Mouse (Mus musculus) hindbrain, embryonic 14.5 days (tissue): ENCODE results near the gene St6galnac3. TPM values are rescaled to one million over a fixed set of nuclear protein-coding genes. Genes with fewer than 3 reads are reported as not detected.

Experiments used
- ATAC-seq: fragments of 200-750 bp; cut with Nextera tagmentation; 2 replicates; pipeline ENCODE4 v1.8.0; 2017; ENCODE audit warnings: moderate number of reproducible peaks, mild to moderate bottlenecking, moderate TSS enrichment, moderate library complexity; ENCODE audit not compliant: low FRiP score
- DNase-seq: peaks from one replicate; pipeline ENCODE4 v3.0.0-alpha.2; 2015; ENCODE audit warnings: low spot score
- H3K27ac ChIP-seq: fragments of 300-500 bp; sonication (generic); 2 replicates; pipeline ENCODE4 v1.5.1; 2014; ENCODE audit warnings: mild to moderate bottlenecking, moderate library complexity
- H3K27me3 ChIP-seq: fragments of 300-500 bp; sonication (generic); 2 replicates; pipeline ENCODE4 v1.6.1; 2014; ENCODE audit warnings: mild to moderate bottlenecking, low read length, mixed read lengths; ENCODE audit not compliant: control insufficient read depth, insufficient read depth
- H3K36me3 ChIP-seq: fragments of 300-500 bp; sonication (generic); replicated peaks from 2 replicates; pipeline ENCODE4 v1.6.1; 2014; ENCODE audit not compliant: control insufficient read depth, insufficient read depth
- H3K4me1 ChIP-seq: fragments of 300-500 bp; sonication (generic); replicated peaks from 2 replicates; pipeline ENCODE4 v1.6.1; 2014; ENCODE audit warnings: antibody characterized with exemption, low read length, mixed read lengths; ENCODE audit not compliant: control insufficient read depth, insufficient read depth
- H3K4me2 ChIP-seq: fragments of 300-500 bp; sonication (generic); replicated peaks from 2 replicates; pipeline ENCODE4 v1.6.1; 2014; ENCODE audit warnings: mild to moderate bottlenecking, moderate library complexity
- H3K4me3 ChIP-seq: fragments of 300-500 bp; sonication (generic); replicated peaks from 2 replicates; pipeline ENCODE4 v1.5.1; 2014; ENCODE audit warnings: mild to moderate bottlenecking, low read length
- H3K9ac ChIP-seq: fragments of 300-500 bp; sonication (generic); 2 replicates; pipeline ENCODE4 v1.6.1; 2014
- H3K9me3 ChIP-seq: fragments of 300-500 bp; sonication (generic); 2 replicates; pipeline ENCODE4 v1.6.1; 2016; ENCODE audit warnings: low read length; ENCODE audit not compliant: control insufficient read depth
- WGBS: fragments of 180-500 bp; shearing (Covaris S2); extraction: QIAGEN DNeasy Blood & Tissue Kit; methylation state at CpG from one replicate; pipeline ENCODE4 v1.1.7; 2014; 5-methylcytosine and 5-hydroxymethylcytosine counted together
- polyA plus RNA-seq: library from polyadenylated mRNA; unstranded; fragments of >200 nt; fragmentation: Nextera tagmentation; extraction: Ambion mirVana; gene quantifications from 2 replicates; pipeline ENCODE4 v1.2.1, GENCODE M21; 2014

St6galnac3 gene
- polyA plus RNA-seq, 1 experiment from 2014 or later = 28.3 TPM

DNA sequence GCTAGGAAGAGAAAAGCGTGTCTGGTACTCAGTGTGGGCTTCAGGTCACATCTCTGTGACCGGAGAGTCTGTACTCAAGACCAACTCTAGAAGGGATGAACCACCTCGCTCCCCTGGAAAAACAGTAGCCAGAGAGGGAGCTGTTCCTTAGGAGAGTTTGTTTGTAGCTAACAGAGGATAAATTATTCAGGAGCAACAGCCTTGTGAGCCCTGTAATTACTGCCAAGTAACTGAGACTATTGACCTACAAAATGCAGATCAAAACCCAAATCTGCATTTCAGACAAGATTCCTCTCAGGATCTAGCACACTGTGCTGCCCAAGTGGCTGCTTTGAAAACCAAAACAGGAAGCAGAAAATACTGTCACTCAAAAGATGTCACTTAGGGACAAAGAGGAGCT lies 266.4 kb downstream of the St6galnac3 start:
- H3K4me2 ChIP-seq = no peak overlapping the region
- no peaks in the 10 kb centered on the region for H3K27me3 ChIP-seq
- no peaks in the 10 kb centered on the region; the same call in 1 of the 2 replicates for H3K4me1 ChIP-seq
- 0 out of 2 replicates have a peak, but pooled peaks have one; percentile 29 for ATAC-seq
- DNase-seq = no peak
- 90% methylated on average over 3 of the region's 3 CpGs for WGBS
- H3K4me3 ChIP-seq = no peak overlapping the region
- H3K9ac ChIP-seq = no peak overlapping the region
- H3K36me3 ChIP-seq = no peaks in the 10 kb centered on the region
- H3K9me3 ChIP-seq = peaks cover 5% of the 10 kb centered on the region; the same call in 1 of the 2 replicates
- no peak overlapping the region for H3K27ac ChIP-seq

DNA sequence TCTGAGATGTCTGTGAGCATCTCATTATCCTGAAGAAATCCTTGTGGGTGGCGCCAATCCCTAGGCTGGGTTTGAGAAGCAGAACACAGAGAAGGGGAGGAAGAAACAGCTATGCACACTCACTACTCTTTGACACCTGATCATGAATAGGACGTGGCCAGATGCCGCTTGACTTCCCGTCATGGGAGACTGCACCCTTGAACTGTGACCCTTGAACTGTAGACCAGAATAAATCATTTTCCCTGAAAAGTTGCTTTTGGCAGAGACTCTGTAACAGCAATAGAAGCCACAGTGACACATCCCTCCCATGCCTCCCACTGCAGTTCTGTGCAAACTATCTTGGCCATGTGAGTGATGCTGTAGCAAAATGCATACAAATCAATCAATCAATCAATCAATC lies 267.3 kb downstream of the St6galnac3 start:
- Histone ChIP-seq H3K9ac (no peak overlapping the region), H3K27ac (no peak overlapping the region), H3K4me3 (no peak overlapping the region), H3K27me3 (no peaks in the 10 kb centered on the region), H3K9me3 (peaks cover 5% of the 10 kb centered on the region; the same call in 1 of the 2 replicates), H3K4me2 (no peak overlapping the region), H3K4me1 (no peaks in the 10 kb centered on the region; the same call in 1 of the 2 replicates), H3K36me3 (no peaks in the 10 kb centered on the region)
- WGBS = 91% methylated on average over 4 of the region's 4 CpGs
- no peak for ATAC-seq
- DNase-seq = no peak

DNA sequence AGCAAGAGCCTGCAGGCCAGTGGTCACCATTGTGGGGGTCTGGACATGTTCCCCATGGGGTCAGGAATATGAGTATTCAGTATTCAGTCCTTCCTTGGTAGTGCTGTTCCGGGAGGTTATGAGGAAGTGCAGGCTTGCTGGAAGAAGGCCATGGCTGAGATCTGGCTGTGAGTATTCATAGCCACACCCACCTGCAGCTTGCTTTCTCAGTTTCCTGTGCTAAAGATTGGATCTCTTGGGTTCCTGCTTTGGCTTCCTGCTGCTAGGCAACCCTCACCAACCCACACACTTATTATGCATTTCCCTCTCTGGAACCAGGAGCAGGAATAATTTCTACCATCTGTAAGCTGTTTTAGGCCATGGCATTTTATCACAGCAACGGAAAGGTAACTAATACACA lies 267.8 kb downstream of the St6galnac3 start:
- Histone ChIP-seq H3K9ac (no peak overlapping the region), H3K4me2 (no peak overlapping the region), H3K4me1 (no peaks in the 10 kb centered on the region; the same call in 1 of the 2 replicates), H3K36me3 (no peaks in the 10 kb centered on the region), H3K9me3 (peaks cover 5% of the 10 kb centered on the region; the same call in 1 of the 2 replicates), H3K27ac (no peak overlapping the region), H3K4me3 (no peak overlapping the region), H3K27me3 (no peaks in the 10 kb centered on the region)
- DNase-seq (no peak), ATAC-seq (no peak)
- WGBS = 84% methylated on average over 2 of the region's 2 CpGs

DNA sequence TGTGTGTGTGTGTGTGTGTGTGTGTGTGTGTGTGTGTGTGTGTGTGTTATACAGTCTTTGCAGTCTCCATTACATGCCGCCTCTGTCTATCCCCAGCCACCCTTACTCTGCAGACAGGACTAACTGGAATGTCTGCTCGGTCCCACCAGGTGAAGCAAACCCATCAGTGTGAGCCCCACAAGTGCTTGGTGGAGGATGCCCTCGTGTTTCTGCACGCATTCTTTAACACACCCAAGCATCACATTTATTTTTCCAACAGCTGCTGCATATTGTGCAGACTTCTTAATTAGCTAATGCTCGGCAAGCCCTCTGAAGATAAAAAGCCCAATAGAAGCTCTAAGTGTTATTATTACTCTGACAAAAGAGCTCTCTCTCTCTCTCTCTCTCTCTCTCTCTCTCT lies 268.7 kb downstream of the St6galnac3 start:
- Histone ChIP-seq H3K9me3 (peaks cover 5% of the 10 kb centered on the region; the same call in 1 of the 2 replicates), H3K4me2 (no peak overlapping the region), H3K9ac (no peak overlapping the region), H3K36me3 (no peaks in the 10 kb centered on the region), H3K4me1 (no peaks in the 10 kb centered on the region; the same call in 1 of the 2 replicates), H3K4me3 (no peak overlapping the region), H3K27me3 (no peaks in the 10 kb centered on the region), H3K27ac (peak overlapping the region; percentile 61)
- DNase-seq = no peak
- 66% methylated on average over 5 of the region's 5 CpGs for WGBS
- peak; percentile 49; the same call in 1 of the 2 replicates for ATAC-seq

DNA sequence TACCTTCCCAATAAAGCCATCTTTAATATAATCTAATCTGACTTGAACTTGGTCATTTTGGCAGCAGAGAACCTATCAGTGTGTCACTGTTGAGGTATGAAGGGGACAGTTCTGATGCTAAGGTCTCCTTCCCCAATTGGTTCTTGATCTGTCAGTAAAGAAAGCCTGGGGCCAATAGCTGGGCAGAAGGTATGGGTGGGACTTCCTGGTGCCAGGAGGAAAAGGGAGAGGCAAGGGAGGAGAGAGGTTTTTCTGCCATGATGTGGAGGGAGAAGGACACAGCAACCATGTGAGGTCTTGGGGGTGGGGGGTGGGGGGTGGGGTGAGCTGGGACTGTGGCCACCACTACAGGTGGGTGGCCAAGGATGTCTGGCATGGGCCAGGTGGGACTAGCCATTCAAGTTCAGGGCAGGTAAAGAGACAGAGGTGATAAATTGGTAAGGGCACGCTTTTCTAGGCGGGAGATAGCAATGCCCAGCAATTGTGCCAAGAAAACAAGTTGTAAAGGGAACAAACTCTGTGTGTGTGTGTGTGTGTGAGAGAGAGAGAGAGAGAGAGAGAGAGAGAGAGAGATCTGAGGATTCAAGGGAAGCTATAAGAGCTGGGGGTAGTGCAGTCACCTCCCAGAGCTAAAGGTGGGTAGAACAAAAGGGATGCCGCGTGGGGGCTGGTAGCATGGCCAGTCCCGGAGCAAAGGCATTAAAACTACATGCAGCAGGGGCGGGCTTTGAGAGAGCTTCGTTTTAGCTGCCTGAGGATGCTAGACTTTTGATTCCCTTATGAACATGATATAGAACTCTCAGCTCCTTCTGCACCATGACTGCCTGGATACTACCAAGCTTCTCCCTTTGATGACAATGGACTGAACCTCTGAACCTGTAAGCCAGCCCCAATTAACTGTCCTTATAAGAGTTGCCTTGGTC lies 271.6 kb downstream of the St6galnac3 start:
- DNase-seq = no peak
- Histone ChIP-seq H3K4me3 (no peak overlapping the region), H3K9me3 (no peaks in the 10 kb centered on the region), H3K4me1 (no peaks in the 10 kb centered on the region; the same call in 1 of the 2 replicates), H3K36me3 (no peaks in the 10 kb centered on the region), H3K27me3 (no peaks in the 10 kb centered on the region), H3K27ac (no peak overlapping the region), H3K9ac (no peak overlapping the region), H3K4me2 (no peak overlapping the region)
- no peak for ATAC-seq
- WGBS = 87% methylated on average over 7 of the region's 7 CpGs

DNA sequence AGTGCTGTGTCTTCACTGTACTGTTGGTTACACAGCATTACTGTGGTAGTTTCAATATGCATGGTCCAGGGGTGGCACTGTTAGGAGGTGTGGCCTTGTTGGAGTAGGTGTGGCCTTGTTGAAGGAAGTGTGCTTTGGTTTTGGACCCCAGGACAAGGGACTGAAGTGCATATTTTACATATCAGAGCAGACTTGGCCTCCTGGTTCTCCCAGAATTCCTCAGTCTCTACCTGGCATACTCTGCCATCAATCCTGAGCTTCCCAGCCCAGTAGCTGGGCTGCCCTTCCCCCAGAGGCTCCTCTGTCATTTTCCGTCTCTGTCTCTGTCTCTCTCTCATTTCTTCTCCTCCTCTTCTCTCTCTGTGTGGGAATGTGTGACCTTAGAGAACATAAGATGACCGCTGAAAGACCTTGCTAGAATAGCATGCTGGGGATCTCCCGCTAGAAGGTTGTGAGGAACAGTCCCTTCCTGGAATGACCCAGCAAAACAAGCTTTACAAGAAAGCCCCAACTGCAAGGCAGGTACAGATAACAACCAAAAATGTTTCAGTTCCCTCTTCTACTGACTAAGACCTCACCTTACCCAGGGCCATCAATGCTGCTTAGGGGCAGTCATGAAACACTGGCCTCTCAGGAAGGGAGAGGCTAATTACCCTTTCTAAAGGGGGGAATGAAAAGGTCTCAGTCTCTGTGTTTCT lies 272.5 kb downstream of the St6galnac3 start:
- WGBS = 95% methylated on average over 3 of the region's 3 CpGs
- no peaks in the 10 kb centered on the region for H3K9me3 ChIP-seq
- H3K27me3 ChIP-seq = no peaks in the 10 kb centered on the region
- ATAC-seq (no peak), DNase-seq (no peak)
- H3K9ac ChIP-seq = no peak overlapping the region
- no peaks in the 10 kb centered on the region for H3K36me3 ChIP-seq
- H3K4me1 ChIP-seq = no peaks in the 10 kb centered on the region; the same call in 1 of the 2 replicates
- no peak overlapping the region for H3K4me3 ChIP-seq
- H3K4me2 ChIP-seq = no peak overlapping the region
- no peak overlapping the region for H3K27ac ChIP-seq

DNA sequence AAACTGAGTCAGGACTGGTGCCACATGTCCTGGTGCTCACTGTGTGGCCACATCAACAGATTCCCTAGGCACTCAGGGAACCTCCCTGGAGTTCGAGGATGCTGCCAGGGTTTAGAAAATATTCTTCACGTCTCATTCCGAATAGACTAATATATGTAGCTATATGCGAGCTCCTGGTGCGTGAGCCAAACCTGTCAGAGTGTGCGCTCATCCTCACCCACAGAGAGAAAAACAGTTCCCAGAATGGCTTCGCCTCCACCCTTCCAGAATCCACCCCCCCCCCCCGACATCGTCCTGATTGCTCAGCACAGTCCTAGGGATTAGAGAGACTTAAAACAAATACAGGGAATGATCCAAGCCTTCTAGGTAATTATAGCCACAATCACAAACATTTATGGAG lies 283.6 kb downstream of the St6galnac3 start:
- DNase-seq = no peak
- no peak overlapping the region for H3K9ac ChIP-seq
- no peak for ATAC-seq
- H3K4me1 ChIP-seq = peaks cover 7% of the 10 kb centered on the region
- WGBS = 89% methylated on average over 9 of the region's 9 CpGs
- no peaks in the 10 kb centered on the region for H3K27me3 ChIP-seq
- H3K36me3 ChIP-seq = no peaks in the 10 kb centered on the region
- no peak overlapping the region for H3K4me3 ChIP-seq
- no peaks in the 10 kb centered on the region for H3K9me3 ChIP-seq
- H3K4me2 ChIP-seq = no peak overlapping the region
- no peak overlapping the region for H3K27ac ChIP-seq

DNA sequence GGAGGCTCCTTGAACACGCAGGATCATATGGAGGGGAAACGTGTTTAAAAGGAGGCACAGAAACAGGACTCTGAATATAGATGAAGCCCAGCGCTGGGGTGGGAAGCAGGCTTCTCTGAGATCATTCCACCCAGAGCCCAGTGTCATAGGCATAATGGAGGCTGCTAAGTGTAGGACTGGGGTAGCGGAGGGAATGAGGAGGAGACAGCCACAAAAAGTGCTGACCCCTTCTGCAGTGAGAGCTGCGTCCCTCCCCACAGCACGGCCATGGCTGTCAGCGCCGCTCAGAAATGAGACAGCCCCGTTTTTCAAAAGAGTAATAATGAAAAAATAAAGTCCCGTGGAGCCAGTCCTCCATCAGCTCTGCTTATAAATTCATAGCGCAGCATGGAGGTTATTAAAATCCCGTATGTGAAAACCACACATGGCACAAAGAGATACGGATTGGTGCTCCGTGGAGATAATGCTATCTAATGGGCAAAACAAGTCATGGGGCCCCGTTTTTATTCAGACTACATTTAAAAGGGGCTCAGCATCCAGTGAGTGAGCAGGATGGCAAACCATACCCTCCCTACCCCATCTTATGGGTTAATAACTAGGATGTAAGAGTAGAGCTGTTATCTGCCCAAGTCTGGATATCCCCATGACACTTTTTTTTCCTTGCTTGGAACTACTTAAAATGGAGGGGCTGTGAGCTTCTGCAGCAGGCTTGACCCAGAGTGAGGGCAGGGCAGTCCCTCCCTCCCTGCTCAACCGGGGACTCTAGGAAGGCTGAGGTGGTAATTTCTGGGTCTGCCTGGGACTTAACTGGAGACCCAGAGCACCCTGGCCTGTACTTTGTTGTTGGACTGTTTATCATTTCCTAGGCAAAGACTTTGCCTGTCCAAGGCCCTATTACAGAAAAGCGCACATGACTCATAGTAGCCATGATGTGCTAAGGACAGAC lies 288.6 kb downstream of the St6galnac3 start:
- H3K27me3 ChIP-seq = no peaks in the 10 kb centered on the region
- H3K9me3 ChIP-seq = no peaks in the 10 kb centered on the region
- no peak overlapping the region for H3K4me3 ChIP-seq
- WGBS = 50% methylated on average over 17 of the region's 17 CpGs
- H3K36me3 ChIP-seq = no peaks in the 10 kb centered on the region
- DNase-seq (peak; percentile 45), ATAC-seq (peak; percentile 49; the same call in 1 of the 2 replicates)
- peak overlapping the region; percentile 18 for H3K4me2 ChIP-seq
- H3K4me1 ChIP-seq = peaks cover 20% of the 10 kb centered on the region
- H3K9ac ChIP-seq = peak overlapping the region; percentile 24; the same call in 1 of the 2 replicates
- H3K27ac ChIP-seq = peak overlapping the region; percentile 78
